Mouse (Mus musculus): ENCODE results near the gene St3gal2. TPM values are rescaled to one million over a fixed set of nuclear protein-coding genes. Genes with fewer than 3 reads are reported as not detected.

Gene St3gal2
- polyA plus RNA-seq, 1 experiment from 2014 or later = 14.5 TPM

DNA sequence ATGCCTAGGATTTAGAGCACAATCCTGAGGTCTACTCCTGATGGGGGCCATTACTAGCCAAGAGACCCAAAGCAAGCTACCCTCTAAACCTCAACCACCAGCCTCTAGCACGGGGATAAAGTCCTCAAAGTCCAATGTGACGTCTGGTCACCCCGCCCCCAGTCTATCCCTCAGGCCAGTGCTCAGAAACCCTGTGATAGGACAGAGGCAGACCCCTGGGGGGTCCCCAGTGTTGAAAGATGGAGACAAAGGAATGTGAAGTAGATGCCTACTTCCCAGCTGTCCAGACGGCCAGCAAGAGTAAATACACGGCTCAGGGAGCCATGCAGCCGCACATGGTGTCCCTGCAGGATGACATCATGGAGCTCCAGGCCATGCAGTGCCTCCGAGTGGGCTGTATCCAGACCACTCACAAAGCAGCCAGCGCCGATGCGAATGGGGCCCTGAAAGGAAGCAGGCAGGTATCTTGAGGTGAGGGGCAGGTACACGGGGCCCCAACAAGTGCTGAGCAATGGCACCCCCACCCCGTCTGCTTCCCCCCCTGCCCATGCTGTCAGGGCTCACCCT lies 29.7 kb upstream of the St3gal2 start:
- Histone ChIP-seq H3K27me3 (ENCODE audit: control insufficient read depth, insufficient read depth, low read length) (no peaks in the 10 kb centered on the region), H3K9ac (ENCODE audit: low read length) (no peak overlapping the region), H3K27ac (ENCODE audit: low read length) (no peak overlapping the region), H3K4me1 (ENCODE audit: control insufficient read depth, insufficient read depth, low read length) (no peaks in the 10 kb centered on the region), H3K36me3 (ENCODE audit: control insufficient read depth, insufficient read depth) (peaks cover 3% of the 10 kb centered on the region; the same call in 1 of the 2 replicates), H3K4me2 (ENCODE audit: low read depth, low read length) (no peak overlapping the region), H3K9me3 (replicated peaks; ENCODE audit: control insufficient read depth, low read length) (no peaks in the 10 kb centered on the region), H3K4me3 (ENCODE audit: low read length) (no peak overlapping the region)
- ATAC-seq (replicated peaks; ENCODE audit: extremely low read depth, insufficient read depth, low FRiP score) = no peak
- 46% methylated on average over 12 of the region's 12 CpGs for WGBS

DNA sequence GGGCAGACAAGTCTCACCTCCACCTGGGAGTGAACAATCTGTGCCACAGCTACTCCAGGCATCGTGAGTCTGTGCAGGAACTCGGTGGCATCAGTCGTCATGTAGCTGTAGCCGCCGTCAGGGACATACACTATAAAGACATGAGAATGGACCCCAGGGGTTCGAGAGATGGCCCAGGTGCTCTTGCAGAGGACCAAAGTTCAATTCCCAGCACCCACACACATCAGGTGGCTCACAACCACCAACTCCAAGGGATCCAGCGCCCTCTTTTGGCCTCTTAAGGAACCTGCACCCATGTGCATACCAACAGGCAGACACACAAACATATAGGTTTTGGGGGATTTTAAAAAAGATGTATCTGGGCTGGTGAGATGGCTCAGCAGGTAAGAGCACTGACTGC lies 27.7 kb upstream of the St3gal2 start:
- no peaks in the 10 kb centered on the region for H3K9me3 ChIP-seq (replicated peaks; ENCODE audit: control insufficient read depth, low read length)
- no peak overlapping the region for H3K4me3 ChIP-seq (ENCODE audit: low read length)
- no peaks in the 10 kb centered on the region for H3K27me3 ChIP-seq (ENCODE audit: control insufficient read depth, insufficient read depth, low read length)
- H3K36me3 ChIP-seq (ENCODE audit: control insufficient read depth, insufficient read depth) = peaks cover 3% of the 10 kb centered on the region; the same call in 1 of the 2 replicates
- H3K27ac ChIP-seq (ENCODE audit: low read length) = no peak overlapping the region
- WGBS = 90% methylated on average over 7 of the region's 7 CpGs
- no peak for ATAC-seq (replicated peaks; ENCODE audit: extremely low read depth, insufficient read depth, low FRiP score)
- H3K4me1 ChIP-seq (ENCODE audit: control insufficient read depth, insufficient read depth, low read length) = no peaks in the 10 kb centered on the region
- H3K9ac ChIP-seq (ENCODE audit: low read length) = no peak overlapping the region
- no peak overlapping the region for H3K4me2 ChIP-seq (ENCODE audit: low read depth, low read length)

DNA sequence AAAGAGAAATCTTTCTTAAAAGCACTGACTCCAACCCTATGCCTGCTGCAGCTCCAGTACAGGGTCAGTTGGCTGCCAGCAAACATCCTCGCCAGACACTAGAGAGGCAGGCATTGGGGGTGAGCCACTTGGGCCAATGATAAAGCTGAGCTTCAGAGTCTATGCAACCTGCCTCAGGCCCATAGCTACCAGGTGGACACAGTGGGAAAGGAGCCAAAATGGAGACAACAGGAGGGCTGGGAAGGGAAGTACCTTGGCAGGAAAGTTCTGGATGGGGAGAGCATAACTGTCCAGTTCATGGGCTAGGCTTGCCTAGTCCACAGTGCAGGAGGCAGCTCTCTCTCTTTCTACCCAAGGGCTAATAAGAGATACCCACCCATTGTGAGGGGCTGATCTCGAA lies 26.8 kb upstream of the St3gal2 start:
- Histone ChIP-seq H3K36me3 (ENCODE audit: control insufficient read depth, insufficient read depth) (no peaks in the 10 kb centered on the region), H3K9ac (ENCODE audit: low read length) (no peak overlapping the region), H3K4me2 (ENCODE audit: low read depth, low read length) (no peak overlapping the region), H3K9me3 (replicated peaks; ENCODE audit: control insufficient read depth, low read length) (no peaks in the 10 kb centered on the region), H3K4me1 (ENCODE audit: control insufficient read depth, insufficient read depth, low read length) (no peaks in the 10 kb centered on the region), H3K27ac (ENCODE audit: low read length) (no peak overlapping the region), H3K27me3 (ENCODE audit: control insufficient read depth, insufficient read depth, low read length) (no peaks in the 10 kb centered on the region), H3K4me3 (ENCODE audit: low read length) (no peak overlapping the region)
- WGBS = 98% methylated on average over 2 of the region's 2 CpGs
- ATAC-seq (replicated peaks; ENCODE audit: extremely low read depth, insufficient read depth, low FRiP score) = no peak

DNA sequence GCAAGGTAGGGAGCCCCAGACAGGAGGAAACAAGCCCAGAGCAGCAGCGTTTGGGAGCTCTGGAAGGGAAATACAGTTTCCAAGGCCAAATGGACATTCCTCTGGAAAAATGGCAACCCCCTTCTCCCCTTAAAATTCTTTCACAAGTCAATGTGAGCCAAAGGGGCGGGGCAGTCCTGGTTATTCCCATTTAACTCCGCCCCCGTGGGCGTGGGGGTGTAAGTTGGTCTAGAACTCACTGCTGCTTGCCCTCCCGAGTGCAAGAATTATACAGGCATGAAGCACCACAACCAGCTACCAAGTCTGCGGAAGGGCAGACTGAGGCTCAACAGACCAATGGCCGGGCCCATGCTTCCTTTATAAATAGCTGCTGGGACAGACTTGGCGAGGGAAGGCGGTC lies 24.9 kb upstream of the St3gal2 start:
- Histone ChIP-seq H3K4me2 (ENCODE audit: low read depth, low read length) (no peak overlapping the region), H3K4me3 (ENCODE audit: low read length) (no peak overlapping the region), H3K36me3 (ENCODE audit: control insufficient read depth, insufficient read depth) (peaks cover 3% of the 10 kb centered on the region; the same call in 1 of the 2 replicates), H3K9ac (ENCODE audit: low read length) (no peak overlapping the region), H3K9me3 (replicated peaks; ENCODE audit: control insufficient read depth, low read length) (no peaks in the 10 kb centered on the region), H3K27ac (ENCODE audit: low read length) (no peak overlapping the region), H3K4me1 (ENCODE audit: control insufficient read depth, insufficient read depth, low read length) (no peaks in the 10 kb centered on the region), H3K27me3 (ENCODE audit: control insufficient read depth, insufficient read depth, low read length) (no peaks in the 10 kb centered on the region)
- WGBS = 81% methylated on average over 10 of the region's 10 CpGs
- no peak for ATAC-seq (replicated peaks; ENCODE audit: extremely low read depth, insufficient read depth, low FRiP score)

DNA sequence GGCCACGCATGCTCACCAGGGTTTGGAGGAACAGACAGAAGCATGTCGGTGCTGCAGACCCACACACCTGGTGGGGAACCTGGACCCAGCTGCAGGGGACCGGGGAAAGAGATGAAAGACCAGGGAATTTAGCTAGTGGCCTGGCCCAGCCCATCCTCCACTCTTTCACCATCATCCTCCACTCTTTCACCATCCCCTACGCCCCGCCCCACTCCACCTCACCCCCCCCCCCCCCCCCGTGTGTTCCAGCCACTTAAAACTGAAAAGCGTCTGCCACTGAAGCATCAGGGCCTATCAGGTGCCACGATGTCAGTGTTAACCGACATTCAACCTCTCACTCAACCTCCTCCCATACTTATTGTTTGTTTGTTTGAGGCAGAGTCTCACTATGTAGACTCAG lies 24.5 kb upstream of the St3gal2 start:
- Histone ChIP-seq H3K9ac (ENCODE audit: low read length) (no peak overlapping the region), H3K4me3 (ENCODE audit: low read length) (no peak overlapping the region), H3K27me3 (ENCODE audit: control insufficient read depth, insufficient read depth, low read length) (no peaks in the 10 kb centered on the region), H3K27ac (ENCODE audit: low read length) (no peak overlapping the region), H3K9me3 (replicated peaks; ENCODE audit: control insufficient read depth, low read length) (no peaks in the 10 kb centered on the region), H3K4me1 (ENCODE audit: control insufficient read depth, insufficient read depth, low read length) (no peaks in the 10 kb centered on the region), H3K4me2 (ENCODE audit: low read depth, low read length) (no peak overlapping the region), H3K36me3 (ENCODE audit: control insufficient read depth, insufficient read depth) (peaks cover 3% of the 10 kb centered on the region; the same call in 1 of the 2 replicates)
- no peak for ATAC-seq (replicated peaks; ENCODE audit: extremely low read depth, insufficient read depth, low FRiP score)
- 74% methylated on average over 4 of the region's 9 CpGs for WGBS

DNA sequence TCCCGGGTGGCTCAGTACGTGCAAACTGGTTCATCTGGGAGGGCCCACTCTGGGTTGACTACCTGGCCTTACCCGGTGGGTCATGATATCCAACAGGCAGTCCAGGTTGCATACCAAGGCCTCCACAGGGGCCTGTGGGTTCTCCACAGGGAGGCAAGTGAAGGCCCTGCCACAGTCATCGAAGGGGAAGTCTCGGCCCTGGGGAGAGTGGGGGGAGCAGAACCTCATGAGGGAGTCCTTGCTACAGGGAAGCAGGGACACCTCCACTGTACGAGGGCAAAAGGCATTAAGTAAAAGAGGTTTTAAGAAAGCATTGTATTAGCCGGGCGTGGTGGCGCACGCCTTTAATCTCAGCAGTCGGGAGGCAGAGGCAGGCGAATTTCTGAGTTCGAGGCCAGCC lies 23.9 kb upstream of the St3gal2 start:
- ATAC-seq (replicated peaks; ENCODE audit: extremely low read depth, insufficient read depth, low FRiP score) = no peak
- Histone ChIP-seq H3K27ac (ENCODE audit: low read length) (no peak overlapping the region), H3K27me3 (ENCODE audit: control insufficient read depth, insufficient read depth, low read length) (no peaks in the 10 kb centered on the region), H3K4me3 (ENCODE audit: low read length) (no peak overlapping the region), H3K4me1 (ENCODE audit: control insufficient read depth, insufficient read depth, low read length) (no peaks in the 10 kb centered on the region), H3K9ac (ENCODE audit: low read length) (no peak overlapping the region), H3K4me2 (ENCODE audit: low read depth, low read length) (no peak overlapping the region), H3K36me3 (ENCODE audit: control insufficient read depth, insufficient read depth) (peaks cover 3% of the 10 kb centered on the region; the same call in 1 of the 2 replicates), H3K9me3 (replicated peaks; ENCODE audit: control insufficient read depth, low read length) (no peaks in the 10 kb centered on the region)
- WGBS = 92% methylated on average over 13 of the region's 13 CpGs

DNA sequence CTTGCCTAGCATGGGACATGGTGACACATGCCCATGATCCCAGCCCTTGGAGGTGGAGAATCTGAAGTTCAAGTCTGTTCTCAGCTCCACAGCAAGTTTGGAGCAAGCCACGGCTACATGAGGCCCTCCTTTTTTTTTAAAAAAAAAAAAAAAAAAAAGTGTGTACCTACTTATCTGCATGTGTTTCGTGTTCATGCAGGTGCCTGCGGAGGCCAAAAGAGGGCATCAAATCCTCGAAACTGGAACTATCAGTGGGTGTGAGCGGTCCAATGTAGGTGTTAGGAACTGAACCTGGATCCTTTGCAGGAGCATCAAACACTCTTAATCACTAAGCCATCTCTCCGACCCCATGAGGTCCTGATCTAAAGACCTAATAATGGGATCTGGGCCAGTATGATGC lies 22.2 kb upstream of the St3gal2 start:
- H3K9ac ChIP-seq (ENCODE audit: low read length) = no peak overlapping the region
- no peak overlapping the region for H3K27ac ChIP-seq (ENCODE audit: low read length)
- no peak overlapping the region for H3K4me3 ChIP-seq (ENCODE audit: low read length)
- H3K4me2 ChIP-seq (ENCODE audit: low read depth, low read length) = no peak overlapping the region
- H3K27me3 ChIP-seq (ENCODE audit: control insufficient read depth, insufficient read depth, low read length) = no peaks in the 10 kb centered on the region
- ATAC-seq (replicated peaks; ENCODE audit: extremely low read depth, insufficient read depth, low FRiP score) = no peak
- no peaks in the 10 kb centered on the region for H3K9me3 ChIP-seq (replicated peaks; ENCODE audit: control insufficient read depth, low read length)
- peaks cover 3% of the 10 kb centered on the region; the same call in 1 of the 2 replicates for H3K4me1 ChIP-seq (ENCODE audit: control insufficient read depth, insufficient read depth, low read length)
- 91% methylated on average over 6 of the region's 6 CpGs for WGBS
- H3K36me3 ChIP-seq (ENCODE audit: control insufficient read depth, insufficient read depth) = peaks cover 3% of the 10 kb centered on the region; the same call in 1 of the 2 replicates

DNA sequence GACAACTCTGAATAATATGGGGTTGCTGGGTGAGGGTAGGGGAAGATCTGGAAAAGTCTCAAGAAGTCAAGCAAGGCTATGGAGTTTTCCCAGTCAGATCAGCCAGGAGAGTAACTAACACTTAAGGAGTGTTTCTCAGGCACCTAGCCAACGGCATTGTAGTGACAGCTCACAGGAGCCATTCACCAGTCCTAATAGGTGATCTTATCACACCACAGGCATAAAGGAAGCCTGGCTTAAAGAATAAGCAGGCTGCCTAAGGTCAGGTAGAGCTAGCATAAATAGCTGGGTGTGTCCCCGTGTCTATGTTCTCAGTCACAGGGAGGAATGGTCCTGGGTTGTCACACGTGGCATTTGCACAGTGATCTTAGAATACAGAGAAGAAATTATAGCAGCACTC lies 18.7 kb upstream of the St3gal2 start:
- Histone ChIP-seq H3K4me2 (ENCODE audit: low read depth, low read length) (no peak overlapping the region), H3K9me3 (replicated peaks; ENCODE audit: control insufficient read depth, low read length) (no peaks in the 10 kb centered on the region), H3K4me1 (ENCODE audit: control insufficient read depth, insufficient read depth, low read length) (peaks cover 3% of the 10 kb centered on the region; the same call in 1 of the 2 replicates), H3K36me3 (ENCODE audit: control insufficient read depth, insufficient read depth) (peaks cover 3% of the 10 kb centered on the region; the same call in 1 of the 2 replicates), H3K27ac (ENCODE audit: low read length) (no peak overlapping the region), H3K27me3 (ENCODE audit: control insufficient read depth, insufficient read depth, low read length) (no peaks in the 10 kb centered on the region), H3K9ac (ENCODE audit: low read length) (no peak overlapping the region), H3K4me3 (ENCODE audit: low read length) (no peak overlapping the region)
- WGBS = 69% methylated on average over 3 of the region's 3 CpGs
- ATAC-seq (replicated peaks; ENCODE audit: extremely low read depth, insufficient read depth, low FRiP score) = no peak

DNA sequence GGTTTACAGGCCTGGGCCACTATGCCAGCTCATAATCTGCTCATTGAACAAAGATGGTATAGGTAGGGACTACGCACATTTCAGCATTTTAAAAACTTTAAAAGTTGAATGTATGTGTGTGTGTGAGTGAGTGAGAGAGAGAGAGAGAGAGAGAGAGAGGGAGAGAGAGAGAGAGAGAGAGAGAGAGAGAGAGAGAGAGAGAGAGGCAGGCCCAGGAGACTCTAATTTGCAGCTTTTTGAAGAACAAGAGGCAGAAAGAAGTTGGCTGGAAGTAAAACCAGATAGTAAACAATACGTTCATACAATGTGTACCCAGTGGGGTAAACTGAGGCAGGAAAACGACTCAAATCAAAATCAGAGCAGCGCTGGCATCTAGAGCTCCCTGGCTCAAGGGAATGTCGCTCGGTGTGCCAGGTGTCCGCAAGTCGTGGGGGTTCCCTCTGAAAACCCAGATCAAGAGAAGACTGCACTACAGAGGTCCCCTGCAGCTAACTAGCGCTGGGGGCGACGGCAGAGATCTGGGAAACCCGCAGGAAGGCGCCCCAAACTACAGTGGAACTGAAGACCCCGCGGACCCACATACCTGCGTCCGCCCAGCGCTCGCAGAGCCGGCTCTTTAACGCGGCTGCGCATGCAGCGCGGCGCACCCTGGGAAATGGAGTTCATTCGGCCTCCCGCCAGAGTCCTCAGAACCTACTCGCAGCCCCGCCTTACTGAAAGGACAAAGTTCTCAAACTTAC lies 17.7 kb upstream of the St3gal2 start, which contains the start of gene Fuk:
Fuk (minus strand) TSS at position 650 of the 740 bp plus-strand sequence.
- 3% methylated on average over 30 of the region's 30 CpGs for WGBS
- peak; percentile 92 for ATAC-seq (replicated peaks; ENCODE audit: extremely low read depth, insufficient read depth, low FRiP score)
- H3K4me3 ChIP-seq (ENCODE audit: low read length) = peak within 1 kb of the TSS; percentile 67

More for the DNA sequence above, 17.7 kb upstream of the St3gal2 start, which contains the start of gene Fuk:
- peak within 1 kb of the TSS; percentile 78 for H3K4me2 ChIP-seq (ENCODE audit: low read depth, low read length)
- H3K9ac ChIP-seq (ENCODE audit: low read length) = peak within 1 kb of the TSS; percentile 76
- no peaks in the 10 kb centered on the region for H3K27me3 ChIP-seq (ENCODE audit: control insufficient read depth, insufficient read depth, low read length)
- H3K27ac ChIP-seq (ENCODE audit: low read length) = no peak within 1 kb of the TSS
- no peaks in the 10 kb centered on the region for H3K9me3 ChIP-seq (replicated peaks; ENCODE audit: control insufficient read depth, low read length)
- peaks cover 3% of the 10 kb centered on the region; the same call in 1 of the 2 replicates for H3K36me3 ChIP-seq (ENCODE audit: control insufficient read depth, insufficient read depth)
- H3K4me1 ChIP-seq (ENCODE audit: control insufficient read depth, insufficient read depth, low read length) = peaks cover 3% of the 10 kb centered on the region; the same call in 1 of the 2 replicates

Data from heart, embryonic 16.5 days (tissue).